In genomic region chr11:120660301-120661075, GRCm38 (mm10) we compare ENCODE assay signal across 9 mouse cellular contexts. TPM values are rescaled to one million over a fixed set of nuclear protein-coding genes. Genes with fewer than 3 reads are reported as not detected.
DNase-seq lines count a peak whose midpoint lies in the region; ATAC-seq and TF ChIP-seq lines count a peak whose summit lies in the region.
"Had no signal": no experiment of that assay in that cellular context is flagged by ENCODE, and none has a peak within 500 bp of the region (broad histone marks: within the 10 kb centered on the region; RNA-seq: fewer than 3 reads in every experiment).

No protein-coding gene starts in this region.

- under 1% methylated on average over 88 of the region's 95 CpGs for WGBS in forebrain, embryonic 11.5 days
- under 1% methylated on average over 69 of the region's 95 CpGs for WGBS in lung, embryonic 14.5 days

- peak overlapping the region; percentile 39 for H3K9ac ChIP-seq in forebrain, embryonic 11.5 days (ENCODE audit: low read length)
- peak overlapping the region; percentile 43 for H3K9ac ChIP-seq in lung, embryonic 14.5 days

- no peak overlapping the region for H3K27ac ChIP-seq in forebrain, embryonic 11.5 days (ENCODE audit: low read depth, low read length)
- H3K27ac ChIP-seq in lung, embryonic 14.5 days (ENCODE audit: low read depth) = no peak overlapping the region

- peak; percentile 20; the same call in 1 of the 2 replicates for TF ChIP-seq CTCF in lung, embryonic 14.5 days (IDR thresholded peaks at IDR 0.05; ENCODE audit: low read depth)

- intact Hi-C loops in left cerebral cortex, postnatal 36 days (cut with DNase I) = no loop called here
- intact Hi-C loops in left cerebral cortex, postnatal 25 days (cut with DNase I) = no loop called here

- peak; percentile 22 for DNase-seq in thymus, postnatal 0 days (ENCODE audit: low spot score)
- DNase-seq in thymus, postnatal 10 days (ENCODE audit: low spot score in 2 of 2) = no peak
- DNase-seq in forebrain, embryonic 11.5 days (ENCODE audit: low spot score) = peak; percentile 76
- peak; percentile 45 for DNase-seq in kidney, adult 11 months
- peak; percentile 75 for DNase-seq in lung, embryonic 14.5 days
- peak; percentile 76 for DNase-seq in retina, postnatal 1 day
- DNase-seq in left cerebral cortex, postnatal 36 days (ENCODE audit: low spot score in 2 of 2) = no peak
- DNase-seq in left cerebral cortex, postnatal 25 days (ENCODE audit: low spot score in 2 of 2) = no peak

- H3K9me3 ChIP-seq in forebrain, embryonic 11.5 days (ENCODE audit: control insufficient read depth, low read length) = no peaks in the 10 kb centered on the region
- no peaks in the 10 kb centered on the region for H3K9me3 ChIP-seq in lung, embryonic 14.5 days (ENCODE audit: low read depth, low read length)

- H3K4me3 ChIP-seq in forebrain, embryonic 11.5 days (ENCODE audit: low read depth, low read length) = peak overlapping the region; percentile 37
- H3K4me3 ChIP-seq in lung, embryonic 14.5 days (ENCODE audit: low read depth, low read length) = peak overlapping the region; percentile 47

- H3K4me2 ChIP-seq in forebrain, embryonic 11.5 days (ENCODE audit: low read depth, low read length, severe bottlenecking) = peak overlapping the region; percentile 64
- H3K4me2 ChIP-seq in lung, embryonic 14.5 days = peak overlapping the region; percentile 72

- ATAC-seq in forebrain, embryonic 11.5 days (replicated peaks; ENCODE audit: low FRiP score) = peak; percentile 65
- ATAC-seq in lung, embryonic 14.5 days (ENCODE audit: insufficient read depth) = peak; percentile 67

- H3K4me1 ChIP-seq in forebrain, embryonic 11.5 days (replicated peaks; ENCODE audit: control insufficient read depth, insufficient read depth, low read length) = peaks cover 12% of the 10 kb centered on the region
- H3K4me1 ChIP-seq in lung, embryonic 14.5 days (ENCODE audit: insufficient read depth) = peaks cover 7% of the 10 kb centered on the region; the same call in 1 of the 2 replicates

- H3K27me3 ChIP-seq in forebrain, embryonic 11.5 days (ENCODE audit: control insufficient read depth, insufficient read depth, low read length) = peaks cover 57% of the 10 kb centered on the region
- H3K27me3 ChIP-seq in lung, embryonic 14.5 days (ENCODE audit: insufficient read depth, low read length) = peaks cover 58% of the 10 kb centered on the region

- no peaks in the 10 kb centered on the region for H3K36me3 ChIP-seq in forebrain, embryonic 11.5 days (ENCODE audit: control insufficient read depth, insufficient read depth, low read length)
- no peaks in the 10 kb centered on the region for H3K36me3 ChIP-seq in lung, embryonic 14.5 days (ENCODE audit: insufficient read depth)

RNA-seq across cellular contexts. Expression of gene Notum, which starts 0.5 kb away (rescaled TPM):
- polyA plus RNA-seq in thymus, postnatal 0 days (2015; fragmentation: Nextera tagmentation; extraction: Ambion mirVana) = 0.18 TPM in 1 of 2 replicates, not detected in the other
- 0.61 and 1.3 TPM in 2 replicates for polyA plus RNA-seq in forebrain, embryonic 11.5 days (2014; fragmentation: Nextera tagmentation; extraction: Ambion mirVana)
- polyA plus RNA-seq in lung, embryonic 14.5 days (2014; fragmentation: Nextera tagmentation; extraction: Ambion mirVana) = 3.9 and 5.3 TPM in 2 replicates
- total RNA-seq in left cerebral cortex, postnatal 36 days (2021) = 1 to 10 TPM; 5.6 to 6.6 TPM
- total RNA-seq in left cerebral cortex, postnatal 25 days (2021) = 1 to 10 TPM; 4.1 to 4.7 TPM
- total RNA-seq: common myeloid progenitor, adult 5-6 weeks had no signal

RNA-seq across cellular contexts. Expression of gene Aspscr1, which starts 12.3 kb away (rescaled TPM):
- 116 and 120 TPM in 2 replicates for polyA plus RNA-seq in thymus, postnatal 0 days (2015; fragmentation: Nextera tagmentation; extraction: Ambion mirVana)
- polyA plus RNA-seq in forebrain, embryonic 11.5 days (2014; fragmentation: Nextera tagmentation; extraction: Ambion mirVana) = 129 and 133 TPM in 2 replicates
- polyA plus RNA-seq in lung, embryonic 14.5 days (2014; fragmentation: Nextera tagmentation; extraction: Ambion mirVana) = 124 and 130 TPM in 2 replicates
- total RNA-seq in left cerebral cortex, postnatal 36 days (2021) = 10 to 100 TPM; 53.1 to 56.9 TPM
- total RNA-seq in left cerebral cortex, postnatal 25 days (2021) = 10 to 100 TPM; 51.2 to 53.1 TPM

RNA-seq across cellular contexts. Expression of gene Myadml2, which starts 12.5 kb away (rescaled TPM):
- polyA plus RNA-seq in thymus, postnatal 0 days (2015; fragmentation: Nextera tagmentation; extraction: Ambion mirVana) = 0.56 and 0.86 TPM in 2 replicates
- polyA plus RNA-seq in forebrain, embryonic 11.5 days (2014; fragmentation: Nextera tagmentation; extraction: Ambion mirVana) = 0.51 TPM in 1 of 2 replicates, not detected in the other
- polyA plus RNA-seq in lung, embryonic 14.5 days (2014; fragmentation: Nextera tagmentation; extraction: Ambion mirVana) = 1.1 TPM in 1 of 2 replicates, not detected in the other
- 10 to 100 TPM in 1 of 2 experiments, 1 to 10 TPM in 1; 8.2 to 11.9 TPM for total RNA-seq in left cerebral cortex, postnatal 36 days (2021)
- 1 to 10 TPM; 7.4 to 8.6 TPM for total RNA-seq in left cerebral cortex, postnatal 25 days (2021)
- total RNA-seq: common myeloid progenitor, adult 5-6 weeks had no signal

RNA-seq across cellular contexts. Expression of gene Pycr1, which starts 16.9 kb away (rescaled TPM):
- 1.7 and 2.9 TPM in 2 replicates for polyA plus RNA-seq in thymus, postnatal 0 days (2015; fragmentation: Nextera tagmentation; extraction: Ambion mirVana)
- 33.7 and 36.9 TPM in 2 replicates for polyA plus RNA-seq in forebrain, embryonic 11.5 days (2014; fragmentation: Nextera tagmentation; extraction: Ambion mirVana)
- polyA plus RNA-seq in lung, embryonic 14.5 days (2014; fragmentation: Nextera tagmentation; extraction: Ambion mirVana) = 29.0 and 29.8 TPM in 2 replicates
- total RNA-seq in left cerebral cortex, postnatal 36 days (2021) = 1 to 10 TPM; 2.9 to 3.9 TPM
- 1 to 10 TPM; 1.4 to 2.1 TPM for total RNA-seq in left cerebral cortex, postnatal 25 days (2021)

RNA-seq across cellular contexts. Expression of gene Mafg, which starts 27.1 kb away (rescaled TPM):
- 16.5 and 18.7 TPM in 2 replicates for polyA plus RNA-seq in thymus, postnatal 0 days (2015; fragmentation: Nextera tagmentation; extraction: Ambion mirVana)
- polyA plus RNA-seq in forebrain, embryonic 11.5 days (2014; fragmentation: Nextera tagmentation; extraction: Ambion mirVana) = 25.5 and 26.4 TPM in 2 replicates
- 25.3 and 28.6 TPM in 2 replicates for polyA plus RNA-seq in lung, embryonic 14.5 days (2014; fragmentation: Nextera tagmentation; extraction: Ambion mirVana)
- total RNA-seq in left cerebral cortex, postnatal 36 days (2021) = 100 to 1,000 TPM in 1 of 2 experiments, 10 to 100 TPM in 1; 76.5 to 103 TPM
- total RNA-seq in left cerebral cortex, postnatal 25 days (2021) = 10 to 100 TPM; 91.5 to 98.4 TPM

Comparison
In these comparisons a context has a peak if more than half of its experiments do, and no peak if none do; other contexts are left out.
1. DNase-seq: peak in thymus, postnatal 0 days (single experiment), forebrain, embryonic 11.5 days (single experiment), kidney, adult 11 months (single experiment), lung, embryonic 14.5 days (single experiment) and retina, postnatal 1 day (single experiment); none in thymus, postnatal 10 days (0 of 2), left cerebral cortex, postnatal 36 days (0 of 2) and left cerebral cortex, postnatal 25 days (0 of 2).